Mouse (Mus musculus) heart, adult 2 months (tissue): ENCODE results near the gene Catsperd. TPM values are rescaled to one million over a fixed set of nuclear protein-coding genes. Genes with fewer than 3 reads are reported as not detected.

Source experiments
- DNase-seq, 2 experiments: peaks; one replicate each; pipeline ENCODE4 v3.0.0; 2021
- H3K27ac ChIP-seq: fragments of 200-600 bp; 2 replicates; pipeline ENCODE4 v1.8.1; 2022
- H3K27me3 ChIP-seq: fragments of 200-500 bp; 2 replicates; pipeline ENCODE4 v1.6.1; 2012; ENCODE audit warnings: mild to moderate bottlenecking, low read length, inconsistent platforms, mixed read lengths; ENCODE audit not compliant: control insufficient read depth, insufficient read depth
- H3K36me3 ChIP-seq: fragments of 200-500 bp; 2 replicates; pipeline ENCODE4 v1.6.1; 2012; ENCODE audit warnings: low read length, inconsistent platforms; ENCODE audit not compliant: control insufficient read depth, insufficient read depth
- H3K4me1 ChIP-seq: fragments of 200-500 bp; 2 replicates; pipeline ENCODE4 v1.6.1; 2011; ENCODE audit warnings: low read length; ENCODE audit not compliant: control insufficient read depth, insufficient read depth
- H3K4me3 ChIP-seq: fragments of 200-600 bp; 2 replicates; pipeline ENCODE4 v1.8.1; 2022
- H3K79me2 ChIP-seq: fragments of 200-500 bp; replicated peaks from 2 replicates; pipeline ENCODE4 v1.6.1; 2012; ENCODE audit warnings: mild to moderate bottlenecking, inconsistent platforms, low read length, moderate library complexity, mixed read lengths; ENCODE audit not compliant: control insufficient read depth, insufficient read depth
- H3K9ac ChIP-seq: fragments of 200-500 bp; 2 replicates; pipeline ENCODE4 v1.6.1; 2012; ENCODE audit warnings: low read depth, mild to moderate bottlenecking, control low read depth, inconsistent platforms, low read length, mixed read lengths
- CTCF ChIP-seq: fragments of 200-600 bp; IDR thresholded peaks from 2 replicates; pipeline ENCODE4 v1.8.1; 2022; ENCODE audit warnings: antibody characterized with exemption, mild to moderate bottlenecking, moderate library complexity
- EP300 ChIP-seq: fragments of 200-500 bp; IDR thresholded peaks from 2 replicates; pipeline ENCODE4 v1.6.1; 2011; ENCODE audit warnings: low read depth, low read length, control low read depth; ENCODE audit not compliant: insufficient read depth
- POLR2A ChIP-seq: fragments of 200-500 bp; IDR thresholded peaks from 2 replicates; pipeline ENCODE4 v1.6.1; 2011; ENCODE audit warnings: mild to moderate bottlenecking, low read depth, low read length, control low read depth; ENCODE audit not compliant: insufficient read depth
- WGBS: fragments of 180-500 bp; shearing (Covaris S2); methylation state at CpG from one replicate; pipeline ENCODE4 v1.1.7; 2018; 5-methylcytosine and 5-hydroxymethylcytosine counted together
- intact Hi-C: fragments of 180-260 bp; cut with DNase I; formaldehyde crosslinking; loops from one replicate; pipeline ENCODE4 v1.15.1; 2025
- long read RNA-seq: library from polyadenylated mRNA; stranded (forward); transcript quantifications from one replicate; pipeline ENCODE4 v2.0.0, GENCODE M21; 2021
- polyA plus RNA-seq: library from polyadenylated mRNA; depleted of rRNA; stranded (reverse); fragments of >200 nt; gene quantifications from 2 replicates; pipeline ENCODE4 v1.2.3, GENCODE M21; 2012; rRNA removed
- total RNA-seq, 2 experiments: library from RNA; stranded (reverse); gene quantifications; 2 replicates each; pipeline ENCODE4 v1.2.3; 2021

Gene Catsperd
- not detected for total RNA-seq
- polyA plus RNA-seq: 0.23 and 0.44 TPM in 2 replicates
- long read RNA-seq: 0 reads

DNA sequence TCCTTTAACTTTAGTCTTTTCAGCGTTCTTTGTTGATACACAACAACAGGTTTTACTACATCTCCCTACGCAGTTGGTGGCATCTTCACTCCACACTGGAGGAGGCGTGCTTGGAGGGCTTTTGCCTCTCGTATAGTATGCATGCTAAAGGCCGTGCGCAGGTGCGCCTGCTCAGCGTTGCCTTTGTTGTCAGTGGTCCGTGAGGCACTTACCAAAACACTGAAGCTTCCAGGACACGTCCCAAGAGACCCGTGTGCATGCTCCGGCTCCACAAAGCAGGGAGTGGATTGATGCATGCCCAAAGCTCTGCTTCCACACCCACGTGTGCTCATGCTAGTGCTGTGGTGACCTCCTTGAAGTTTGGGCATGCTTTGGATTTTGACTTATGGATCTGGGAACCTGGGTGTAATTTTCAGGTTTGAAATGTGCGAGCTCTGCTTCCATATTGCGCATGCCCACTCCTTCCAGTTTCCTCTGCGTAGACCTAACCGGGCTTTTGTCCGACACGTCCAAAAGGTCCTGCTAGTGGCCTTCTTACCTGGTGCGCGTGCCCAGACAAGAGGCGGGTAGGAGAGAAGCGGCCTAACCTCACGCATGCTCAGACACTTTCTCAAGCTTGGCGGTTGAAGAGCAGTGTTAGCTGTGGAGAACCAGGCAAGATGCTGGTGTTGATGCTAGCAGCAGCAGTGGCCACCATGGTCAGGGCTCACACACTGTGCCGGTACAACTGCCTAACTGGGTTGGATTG lies at the start of gene Catsperd:
Gene Catsperd, plus strand, starts transcription at position 614 of the 748 bp plus-strand sequence.
- Histone ChIP-seq H3K4me1 (peaks cover 4% of the 10 kb centered on the region), H3K36me3 (no peaks in the 10 kb centered on the region), H3K27me3 (no peaks in the 10 kb centered on the region), H3K79me2 (no peaks in the 10 kb centered on the region), H3K4me3 (peak within 1 kb of the TSS; percentile 86), H3K27ac (peak within 1 kb of the TSS; percentile 26; the same call in 1 of the 2 replicates), H3K9ac (no peak within 1 kb of the TSS)
- TF ChIP-seq POLR2A (no peak), CTCF (no peak), EP300 (no peak)
- WGBS: 16% methylated on average over 26 of the region's 26 CpGs
- DNase-seq: peak in 1 of 2 experiments; percentile 33
- intact Hi-C loops: loop anchor here (2.0 to 5.0 kb wide), 4 partner anchors 45 to 135 kb away; partner anchors contain the start of genes Dus3l, Ndufa11, Ranbp3 and Safb

DNA sequence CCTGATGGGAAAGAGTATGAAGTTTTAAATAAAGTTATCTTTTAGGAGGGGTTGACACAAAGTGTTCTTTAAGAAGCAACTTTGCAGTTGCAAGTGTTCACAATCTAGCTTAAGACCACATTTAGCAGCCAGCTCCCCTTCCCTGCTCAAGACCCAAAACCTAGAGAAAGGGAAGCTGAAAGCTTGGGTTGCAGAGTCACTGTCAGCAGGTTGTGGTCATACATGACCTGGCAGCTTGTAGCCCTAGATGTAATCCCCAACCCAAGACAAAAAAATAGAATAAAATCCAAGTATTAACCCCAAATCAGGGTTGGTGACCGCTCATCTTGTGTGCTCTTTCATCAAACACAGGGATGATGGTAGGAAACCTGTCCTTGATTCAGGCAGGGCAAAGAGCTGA lies 44.9 kb upstream of the Catsperd start:
- H3K36me3 ChIP-seq: peaks cover 30% of the 10 kb centered on the region
- peak overlapping the region; percentile 98 for H3K27ac ChIP-seq
- H3K4me1 ChIP-seq: peaks cover 21% of the 10 kb centered on the region
- intact Hi-C loops: loop anchor here (5.0 kb wide), 1 partner anchor 44 kb away; the partner anchor contains the start of genes Catsperd and Lonp1
- no peak for DNase-seq
- peak overlapping the region; percentile 100 for H3K4me3 ChIP-seq
- TF ChIP-seq EP300 (no peak), CTCF (no peak), POLR2A (no peak)
- no peaks in the 10 kb centered on the region for H3K27me3 ChIP-seq
- H3K79me2 ChIP-seq: peaks cover 16% of the 10 kb centered on the region
- WGBS: 61% methylated on average over 1 of the region's 1 CpGs
- H3K9ac ChIP-seq: peak overlapping the region; percentile 17

DNA sequence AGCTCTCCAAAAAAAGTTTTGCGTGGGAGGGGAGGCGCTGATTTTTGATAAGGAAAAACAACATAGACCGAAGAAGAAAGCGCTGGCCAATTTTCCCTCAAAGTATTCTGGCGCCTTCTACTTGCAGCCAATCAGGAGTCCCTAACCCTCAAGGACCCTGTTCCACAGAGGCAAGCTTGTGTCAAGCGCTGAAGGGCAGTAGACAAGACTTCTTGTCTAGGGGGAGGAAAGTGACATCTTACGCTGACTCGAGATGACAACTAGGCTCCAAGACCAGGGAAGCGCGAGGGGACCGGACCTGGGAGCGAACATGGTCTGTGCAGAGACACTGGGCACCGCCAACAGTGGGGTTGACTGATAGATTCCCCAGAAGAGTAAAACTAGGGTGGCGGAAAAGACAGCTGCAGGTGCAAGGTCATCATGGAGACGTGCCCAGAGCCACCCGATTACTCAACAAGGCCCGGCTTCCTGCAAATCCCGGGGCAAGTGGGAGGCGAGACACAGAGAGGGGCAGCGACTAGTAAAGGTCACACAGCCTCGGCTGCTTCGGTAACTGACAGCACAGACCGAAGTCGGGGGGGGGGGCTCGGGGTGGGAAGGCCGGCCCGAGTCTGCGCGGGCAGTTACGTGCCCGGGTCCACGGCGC lies 44.2 kb upstream of the Catsperd start:
- Histone ChIP-seq H3K36me3 (peaks cover 33% of the 10 kb centered on the region), H3K27me3 (no peaks in the 10 kb centered on the region), H3K9ac (peak overlapping the region; percentile 97), H3K4me1 (peaks cover 23% of the 10 kb centered on the region), H3K79me2 (peaks cover 17% of the 10 kb centered on the region), H3K27ac (peak overlapping the region; percentile 98), H3K4me3 (peak overlapping the region; percentile 100)
- TF ChIP-seq EP300 (no peak), POLR2A (no peak), CTCF (no peak)
- intact Hi-C loops: loop anchor here (5.0 kb wide), 1 partner anchor 44 kb away; the partner anchor contains the start of genes Catsperd and Lonp1
- WGBS: under 1% methylated on average over 33 of the region's 33 CpGs
- peak; percentile 18 to 63 for DNase-seq

DNA sequence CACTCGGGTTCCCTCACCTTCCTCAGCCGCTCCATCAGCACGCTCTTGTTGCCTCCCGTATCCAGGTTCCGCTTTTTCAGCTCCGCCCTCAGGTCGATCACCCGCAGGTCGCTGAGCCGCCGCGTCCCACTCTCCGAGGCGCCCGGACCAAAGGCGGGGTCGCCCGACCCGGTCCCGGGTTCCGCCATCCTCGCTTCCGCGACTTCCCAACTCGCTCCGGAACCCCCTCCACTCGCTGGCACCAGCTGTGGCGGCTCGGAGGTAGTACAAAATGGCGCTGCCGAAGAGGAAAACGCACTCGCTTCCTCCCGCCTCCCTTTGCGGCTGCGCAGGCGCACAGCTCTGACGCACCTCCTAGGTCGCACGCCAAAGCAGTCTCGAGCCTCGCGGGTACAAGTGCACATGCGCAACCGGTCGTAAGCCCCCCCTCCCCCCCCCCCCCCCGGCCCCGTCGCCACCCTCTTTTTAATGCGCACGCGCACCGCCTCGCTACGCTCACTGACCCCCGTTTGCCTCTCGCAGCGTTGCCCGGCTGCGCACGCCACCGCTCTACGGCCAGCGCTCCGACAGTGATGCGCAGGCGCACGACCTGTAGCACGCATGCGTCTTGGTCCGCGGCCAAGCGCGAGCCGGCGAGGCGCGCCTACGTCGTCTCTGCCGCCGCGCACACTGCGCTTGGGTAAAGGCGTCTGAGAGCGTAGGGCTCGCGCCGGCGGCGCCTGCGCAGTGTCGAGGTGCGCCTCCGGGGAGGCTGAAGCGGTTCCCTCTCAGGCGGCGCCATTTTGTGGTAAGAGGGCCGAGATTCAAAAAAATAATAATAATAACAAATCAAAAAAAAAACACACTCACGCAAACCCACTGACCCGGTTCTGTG lies 43.4 kb upstream of the Catsperd start, which contains the start of the genes Safb2 and Safb:
Gene Safb2, minus strand, starts transcription at position 329 of the 874 bp plus-strand sequence.
Gene Safb, plus strand, starts transcription at position 569 of the 874 bp plus-strand sequence.
- intact Hi-C loops: loop anchor here (5.0 kb wide), 1 partner anchor 43 kb away; the partner anchor contains the start of genes Catsperd and Lonp1
- H3K4me1 ChIP-seq: peaks cover 23% of the 10 kb centered on the region
- H3K36me3 ChIP-seq: peaks cover 33% of the 10 kb centered on the region

DNA sequence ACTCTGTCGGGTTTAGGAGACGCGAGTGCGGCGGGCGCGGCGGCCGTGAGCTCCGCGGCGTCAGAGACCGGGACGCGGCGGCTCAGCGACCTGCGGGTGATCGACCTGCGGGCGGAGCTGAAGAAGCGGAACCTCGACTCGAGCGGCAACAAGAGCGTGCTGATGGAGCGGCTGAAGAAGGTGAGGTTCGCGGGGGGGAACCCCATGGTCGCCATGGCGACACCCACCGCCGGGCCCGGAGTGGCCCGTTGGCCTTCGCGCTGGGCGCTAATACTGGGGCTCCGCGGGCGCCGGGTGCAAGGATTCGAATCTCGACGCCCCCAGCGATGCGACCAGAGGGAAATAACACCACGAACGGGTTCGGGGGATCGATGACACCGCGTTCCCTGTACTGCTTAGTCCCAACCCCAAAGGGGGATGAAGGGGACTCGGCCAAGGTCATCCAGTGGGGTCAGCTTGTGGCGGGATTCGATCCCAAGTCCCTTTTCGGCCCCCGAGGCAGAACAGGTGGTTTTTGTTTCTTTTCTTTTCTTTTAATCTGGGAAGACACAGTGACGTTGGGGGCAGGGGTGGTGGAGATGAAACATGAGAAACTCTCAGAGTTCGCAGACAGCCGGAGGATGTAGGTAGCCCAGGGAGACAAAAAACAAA lies 42.6 kb upstream of the Catsperd start:
- no peak for TF ChIP-seq CTCF
- no peak for TF ChIP-seq EP300
- TF ChIP-seq POLR2A: no peak
- H3K4me3 ChIP-seq: peak overlapping the region; percentile 88
- H3K9ac ChIP-seq: peak overlapping the region; percentile 91
- no peaks in the 10 kb centered on the region for H3K27me3 ChIP-seq
- intact Hi-C loops: no loop called here
- H3K36me3 ChIP-seq: peaks cover 33% of the 10 kb centered on the region
- under 1% methylated on average over 61 of the region's 61 CpGs for WGBS
- H3K4me1 ChIP-seq: peaks cover 23% of the 10 kb centered on the region
- peak in 1 of 2 experiments; percentile 76 for DNase-seq
- peak overlapping the region; percentile 98 for H3K27ac ChIP-seq
- peaks cover 16% of the 10 kb centered on the region for H3K79me2 ChIP-seq

More for the DNA sequence above, 43.4 kb upstream of the Catsperd start, which contains the start of the genes Safb2 and Safb:
- Histone ChIP-seq H3K79me2 (peaks cover 16% of the 10 kb centered on the region), H3K4me3 (peak within 1 kb of the TSS; percentile 100), H3K27me3 (no peaks in the 10 kb centered on the region), H3K27ac (peak within 1 kb of the TSS; percentile 98), H3K9ac (peak within 1 kb of the TSS; percentile 97)
- DNase-seq: peak; percentile 100
- WGBS: under 1% methylated on average over 97 of the region's 101 CpGs
- peak; percentile 92 for TF ChIP-seq POLR2A
- TF ChIP-seq CTCF: peak; percentile 25; the same call in 1 of the 2 replicates
- TF ChIP-seq EP300: peak; percentile 72
